Mouse (Mus musculus) CH12.LX (cell line): ENCODE measurements around the gene Dcdc2b. TPM values are rescaled to one million over a fixed set of nuclear protein-coding genes. Genes with fewer than 3 reads are reported as not detected.

Source experiments
- DNase-seq: peaks from one replicate; pipeline ENCODE4 v3.0.0-alpha.2; 2013; ENCODE audit errors: extremely low read depth
- H3K27ac ChIP-seq: 2 replicates; pipeline ENCODE4 v1.5.1; 2012; ENCODE audit warnings: low read depth, mild to moderate bottlenecking, control low read depth, moderate library complexity; ENCODE audit not compliant: insufficient read depth
- H3K27me3 ChIP-seq: replicated peaks from 2 replicates; pipeline ENCODE3; 2012; ENCODE audit warnings: inconsistent platforms
- H3K36me3 ChIP-seq, 2 experiments: replicated peaks in 1 of 2; 2 replicates each; pipeline versions ENCODE3 to v1.6.1; 2012; ENCODE audit warnings: inconsistent platforms in 1 of 2, low read length in 1 of 2, mild to moderate bottlenecking in 1 of 2, mixed read lengths in 1 of 2, moderate library complexity in 1 of 2; ENCODE audit not compliant: control insufficient read depth in 1 of 2, insufficient read depth in 1 of 2
- H3K4me1 ChIP-seq, 2 experiments: 2 replicates each; pipeline ENCODE4 v1.6.1; 2012; ENCODE audit warnings: inconsistent platforms in 1 of 2, moderate library complexity in 1 of 2; ENCODE audit not compliant: insufficient read depth in 2 of 2, control insufficient read depth in 1 of 2
- H3K4me2 ChIP-seq: 2 replicates; pipeline ENCODE4 v1.6.1; 2012; ENCODE audit warnings: low read depth, mild to moderate bottlenecking, control low read depth; ENCODE audit not compliant: poor library complexity, insufficient read depth, severe bottlenecking
- H3K4me3 ChIP-seq, 3 experiments: fragments of 150-350 bp in 1 of 3; sonication (generic) in 1 of 3; replicated peaks in 1 of 3; 2 replicates each; pipeline versions ENCODE3 to v1.5.1; 2011 to 2012; ENCODE audit warnings: low read depth in 2 of 3, low read length in 2 of 3, mild to moderate bottlenecking in 2 of 3, moderate library complexity in 2 of 3, control low read depth in 1 of 3, improper control_type of control experiment in 1 of 3, inconsistent platforms in 1 of 3, mixed read lengths in 1 of 3; ENCODE audit not compliant: poor library complexity in 1 of 3
- H3K79me2 ChIP-seq: replicated peaks from 2 replicates; pipeline ENCODE4 v1.6.1; 2012; ENCODE audit warnings: mild to moderate bottlenecking, moderate library complexity; ENCODE audit not compliant: control insufficient read depth, poor library complexity, insufficient read depth, severe bottlenecking; ENCODE audit errors: extremely low read depth
- H3K9ac ChIP-seq: 2 replicates; pipeline ENCODE4 v1.6.1; 2012; ENCODE audit warnings: low read depth, mild to moderate bottlenecking, control low read depth, moderate library complexity; ENCODE audit not compliant: insufficient read depth
- H3K9me3 ChIP-seq: replicated peaks from 2 replicates; pipeline ENCODE3; 2012; ENCODE audit warnings: low read length, inconsistent platforms, mixed read lengths
- BHLHE40 ChIP-seq: IDR thresholded peaks from 2 replicates; pipeline ENCODE4 v1.6.1; 2011; ENCODE audit warnings: mild to moderate bottlenecking, low read depth, low read length, improper control_type of control experiment
- CHD1 ChIP-seq: IDR thresholded peaks from 2 replicates; pipeline ENCODE4 v1.6.1; 2012; ENCODE audit warnings: low read depth, low read length, improper control_type of control experiment, inconsistent platforms
- CHD2 ChIP-seq: IDR thresholded peaks from 2 replicates; pipeline ENCODE4 v1.6.1; 2011; ENCODE audit warnings: low read length, improper control_type of control experiment
- CTCF ChIP-seq, 2 experiments: IDR thresholded peaks in 1 of 2; conservative IDR thresholded peaks in 1 of 2; 2 replicates each; pipeline ENCODE4 v1.5.1; 2011 to 2012; ENCODE audit warnings: low read depth in 2 of 2, low read length in 2 of 2, improper control_type of control experiment in 1 of 2, inconsistent platforms in 1 of 2, mild to moderate bottlenecking in 1 of 2, moderate library complexity in 1 of 2
- E2F4 ChIP-seq: IDR thresholded peaks from 2 replicates; pipeline ENCODE4 v1.6.1; 2011; ENCODE audit warnings: low read depth, low read length, improper control_type of control experiment; ENCODE audit not compliant: insufficient replicate concordance
- ELF1 ChIP-seq: IDR thresholded peaks from 2 replicates; pipeline ENCODE4 v1.6.1; 2014; ENCODE audit warnings: low read depth, mild to moderate bottlenecking, inconsistent platforms, low read length, improper control_type of control experiment
- GABPA ChIP-seq: IDR thresholded peaks from 2 replicates; pipeline ENCODE4 v1.6.1; 2012; ENCODE audit warnings: low read depth, low read length, improper control_type of control experiment, inconsistent platforms; ENCODE audit not compliant: insufficient replicate concordance
- IRF4 ChIP-seq: IDR thresholded peaks from 2 replicates; pipeline ENCODE4 v1.6.1; 2014; ENCODE audit warnings: low read depth, mild to moderate bottlenecking, inconsistent platforms, low read length, improper control_type of control experiment
- JUN ChIP-seq: IDR thresholded peaks from 2 replicates; pipeline ENCODE4 v1.6.1; 2011; ENCODE audit warnings: low read depth, mild to moderate bottlenecking, low read length, improper control_type of control experiment, moderate library complexity; ENCODE audit not compliant: insufficient read depth
- KAT2A ChIP-seq: IDR thresholded peaks from 2 replicates; pipeline ENCODE4 v1.6.1; 2012; ENCODE audit warnings: low read length, improper control_type of control experiment, inconsistent platforms; ENCODE audit not compliant: insufficient replicate concordance
- MAFK ChIP-seq: IDR thresholded peaks from 2 replicates; pipeline ENCODE4 v1.6.1; 2011; ENCODE audit warnings: low read length, improper control_type of control experiment; ENCODE audit not compliant: insufficient replicate concordance
- MAX ChIP-seq: IDR thresholded peaks from 2 replicates; pipeline ENCODE4 v1.6.1; 2011; ENCODE audit warnings: low read length, improper control_type of control experiment
- MEF2A ChIP-seq: IDR thresholded peaks from 2 replicates; pipeline ENCODE4 v1.6.1; 2014; ENCODE audit warnings: low read depth, mild to moderate bottlenecking, inconsistent platforms, low read length, improper control_type of control experiment, borderline replicate concordance
- MYC ChIP-seq: IDR thresholded peaks from 2 replicates; pipeline ENCODE4 v1.6.1; 2011; ENCODE audit warnings: low read depth, mild to moderate bottlenecking, improper control_type of control experiment, low read length
- NELFE ChIP-seq: IDR thresholded peaks from 2 replicates; pipeline ENCODE4 v1.6.1; 2011; ENCODE audit warnings: low read depth, low read length, improper control_type of control experiment
- NRF1 ChIP-seq: IDR thresholded peaks from 2 replicates; pipeline ENCODE4 v1.6.1; 2014; ENCODE audit warnings: low read depth, mild to moderate bottlenecking, inconsistent platforms, low read length, improper control_type of control experiment, moderate library complexity
- PAX5 ChIP-seq: IDR thresholded peaks from 2 replicates; pipeline ENCODE4 v1.6.1; 2012; ENCODE audit warnings: low read length, inconsistent platforms, mixed read lengths
- POLR2A ChIP-seq: IDR thresholded peaks from 2 replicates; pipeline ENCODE4 v1.6.1; 2011; ENCODE audit warnings: low read depth, mild to moderate bottlenecking, improper control_type of control experiment, low read length
- RCOR1 ChIP-seq: conservative IDR thresholded peaks from 2 replicates; pipeline ENCODE4 v1.6.1; 2012; ENCODE audit warnings: low read depth, mild to moderate bottlenecking, inconsistent platforms, low read length, improper control_type of control experiment
- SIN3A ChIP-seq: IDR thresholded peaks from 2 replicates; pipeline ENCODE4 v1.6.1; 2012; ENCODE audit warnings: low read length, improper control_type of control experiment, inconsistent platforms
- SMC3 ChIP-seq: IDR thresholded peaks from 2 replicates; pipeline ENCODE4 v1.6.1; 2011; ENCODE audit warnings: low read depth, low read length, improper control_type of control experiment
- TCF12 ChIP-seq: IDR thresholded peaks from 2 replicates; pipeline ENCODE4 v1.6.1; 2014; ENCODE audit warnings: low read depth, mild to moderate bottlenecking, inconsistent platforms, low read length, improper control_type of control experiment
- UBTF ChIP-seq: IDR thresholded peaks from 2 replicates; pipeline ENCODE4 v1.6.1; 2012; ENCODE audit warnings: low read depth, mild to moderate bottlenecking, inconsistent platforms, low read length, improper control_type of control experiment, moderate library complexity
- USF1 ChIP-seq: IDR thresholded peaks from 2 replicates; pipeline ENCODE4 v1.6.1; 2014; ENCODE audit warnings: low read depth, mild to moderate bottlenecking, inconsistent platforms, low read length, improper control_type of control experiment
- ZC3H11A ChIP-seq: IDR thresholded peaks from 2 replicates; pipeline ENCODE4 v1.6.1; 2012; ENCODE audit warnings: low read depth, mild to moderate bottlenecking, inconsistent platforms, low read length, improper control_type of control experiment
- ZMIZ1 ChIP-seq: IDR thresholded peaks from 2 replicates; pipeline ENCODE4 v1.6.1; 2012; ENCODE audit warnings: low read depth, mild to moderate bottlenecking, inconsistent platforms, low read length, improper control_type of control experiment
- ZNF384 ChIP-seq: IDR thresholded peaks from 2 replicates; pipeline ENCODE4 v1.6.1; 2012; ENCODE audit warnings: low read depth, low read length, improper control_type of control experiment, inconsistent platforms
- dilution Hi-C: fragments of 300-500 bp; cut with MboI; formaldehyde crosslinking; loops from 2 replicates; pipeline ENCODE4 v1.14.3; 2020; ENCODE audit warnings: low sequenced_read_pairs; ENCODE audit not compliant: extremely low pct_unique_long_range_greater_than_20kb, extremely low pct_ligation_motif_present
- in situ Hi-C: fragments of 300-500 bp; cut with MboI; formaldehyde crosslinking; loops from 3 replicates; pipeline ENCODE4 v1.14.3; 2019; ENCODE audit warnings: low sequenced_read_pairs, low pct_ligation_motif_present, low pct_unique_long_range_greater_than_20kb, mixed read lengths
- polyA plus RNA-seq: library from polyadenylated mRNA; unstranded; fragments of >175 nt; gene quantifications from 2 replicates; pipeline ENCODE4 v1.2.1, GENCODE M21; 2012; ENCODE audit warnings: low read depth; ENCODE audit not compliant: insufficient read length
- total RNA-seq, 2 experiments: library from RNA; depleted of rRNA; stranded (reverse); fragments of 300-350 nt in 1 of 2; fragments of >200 nt in 1 of 2; gene quantifications; 2 replicates each; pipeline ENCODE4 v1.2.3; 2012 to 2014

Dcdc2b gene
- total and polyA plus RNA-seq, 3 experiments: 0.66 to 1.6 TPM; not detected in 1

GRCm38 (mm10) chr4:129639221-129639620 is 25.2 kb upstream of the Dcdc2b start:
- H3K4me3 ChIP-seq: peak overlapping the region in 1 of 3 experiments; percentile 61
- dilution Hi-C loops: no loop called here

GRCm38 (mm10) chr4:129633852-129634251 is 19.8 kb upstream of the Dcdc2b start:
- Histone ChIP-seq H3K9ac (no peak overlapping the region), H3K4me3 (no peak overlapping the region), H3K79me2 (peaks cover 13% of the 10 kb centered on the region), H3K4me2 (no peak overlapping the region)
- no peak for DNase-seq
- dilution Hi-C loops: no loop called here
- TF ChIP-seq IRF4 (no peak), RCOR1 (no peak), NRF1 (no peak), GABPA (no peak), KAT2A (no peak), SMC3 (no peak), JUN (no peak), MAFK (no peak), BHLHE40 (no peak), ZC3H11A (no peak), ELF1 (no peak), MEF2A (no peak), ZMIZ1 (no peak), PAX5 (no peak), MAX (no peak)
- TF ChIP-seq, all 38 proteins: peak for 0
- H3K27me3 ChIP-seq: no peaks in the 10 kb centered on the region
- in situ Hi-C loops: no loop called here
- no peaks in the 10 kb centered on the region for H3K9me3 ChIP-seq
- H3K4me1 ChIP-seq: peaks cover 0 to 15% of the 10 kb centered on the region in 2 experiments; a peak in 2 of 4 replicates
- peaks cover 85 to 93% of the 10 kb centered on the region in 2 experiments for H3K36me3 ChIP-seq
- no peak overlapping the region for H3K27ac ChIP-seq

More at GRCm38 (mm10) chr4:129639221-129639620, 25.2 kb upstream of the Dcdc2b start:
- DNase-seq: no peak
- Histone ChIP-seq H3K36me3 (peaks cover 44 to 66% of the 10 kb centered on the region in 2 experiments), H3K79me2 (peaks cover 28% of the 10 kb centered on the region), H3K4me1 (peaks cover 4 to 32% of the 10 kb centered on the region in 2 experiments), H3K27me3 (no peaks in the 10 kb centered on the region), H3K27ac (no peak overlapping the region), H3K9ac (peak overlapping the region; percentile 95; the same call in 1 of the 2 replicates), H3K9me3 (no peaks in the 10 kb centered on the region), H3K4me2 (0 out of 2 replicates have a peak overlapping the region, but pooled peaks have one; percentile 1)
- in situ Hi-C loops: no loop called here
- no peak for TF ChIP-seq IRF4
- TF ChIP-seq SIN3A: no peak
- no peak for TF ChIP-seq E2F4
- no peak for TF ChIP-seq CHD1
- TF ChIP-seq MYC: no peak
- TF ChIP-seq UBTF: no peak
- no peak for TF ChIP-seq ZNF384
- no peak for TF ChIP-seq SMC3
- no peak for TF ChIP-seq TCF12
- TF ChIP-seq BHLHE40: no peak
- TF ChIP-seq USF1: no peak
- no peak for TF ChIP-seq JUN
- no peak for TF ChIP-seq POLR2A
- no peak for TF ChIP-seq CTCF (conservative IDR thresholded peaks at IDR 0.05 in 1 of 2, IDR thresholded peaks at IDR 0.05 in 1 of 2; ENCODE audit: low read depth in 2 of 2, low read length in 2 of 2)
- TF ChIP-seq CHD2: no peak
- no peak for TF ChIP-seq NRF1
- no peak for TF ChIP-seq NELFE
- TF ChIP-seq KAT2A: no peak
- no peak for TF ChIP-seq MAFK
